Mouse (Mus musculus) kidney, adult 18-20 months (tissue): ENCODE measurements around the gene Arsb.
A peak's percentile ranks its signal among the peaks of the same experiment; 100 is the strongest.
"Not testable (repeated sequence)": the region's sequence is repeated elsewhere in the genome, so short reads cannot be mapped to it uniquely, and the experiment has no call there.

Experiments
- DNase-seq: peaks from one replicate; pipeline ENCODE4 v3.0.0; 2021

Gene Arsb

GRCm38 (mm10) chr13:93930561-93931340, 159.3 kb downstream of the Arsb start:
- DNase-seq = peak; percentile 26

- peak; percentile 87 for DNase-seq
These were observed 165.0 kb downstream of the Arsb start for GRCm38 (mm10) chr13:93936455-93936854.

GRCm38 (mm10) chr13:93938118-93938517, 166.7 kb downstream of the Arsb start:
- DNase-seq = no peak

- no peak for DNase-seq
These were observed 168.1 kb downstream of the Arsb start for GRCm38 (mm10) chr13:93939363-93940127.

GRCm38 (mm10) chr13:93940742-93941531, 169.5 kb downstream of the Arsb start:
- DNase-seq = no peak

GRCm38 (mm10) chr13:93950996-93951395, 179.6 kb downstream of the Arsb start:
- DNase-seq = no peak

- DNase-seq = no peak
These were observed 180.1 kb downstream of the Arsb start for GRCm38 (mm10) chr13:93951555-93951954.

GRCm38 (mm10) chr13:93952466-93952865, 181.0 kb downstream of the Arsb start:
- DNase-seq = no peak

GRCm38 (mm10) chr13:93957907-93958306, 186.5 kb downstream of the Arsb start:
- no peak for DNase-seq

GRCm38 (mm10) chr13:93966271-93966670, 194.8 kb downstream of the Arsb start:
- no peak for DNase-seq

- no peak for DNase-seq
These were observed 195.7 kb downstream of the Arsb start for GRCm38 (mm10) chr13:93967138-93967537.

GRCm38 (mm10) chr13:93970115-93970514, 198.7 kb downstream of the Arsb start:
- DNase-seq = no peak

- DNase-seq = no peak
These were observed 201.0 kb downstream of the Arsb start for GRCm38 (mm10) chr13:93972423-93972822.

- no peak for DNase-seq
These were observed 204.2 kb downstream of the Arsb start for GRCm38 (mm10) chr13:93975668-93976067.

GRCm38 (mm10) chr13:93976897-93977530, 205.6 kb downstream of the Arsb start:
- DNase-seq = no peak

GRCm38 (mm10) chr13:93978703-93979495, 207.5 kb downstream of the Arsb start:
- DNase-seq = no peak

- DNase-seq = no peak
These were observed 208.3 kb downstream of the Arsb start for GRCm38 (mm10) chr13:93979754-93980153.

- DNase-seq = no peak
These were observed 213.1 kb downstream of the Arsb start for GRCm38 (mm10) chr13:93984521-93984920.

GRCm38 (mm10) chr13:93985181-93985580, 213.8 kb downstream of the Arsb start:
- DNase-seq = no peak

GRCm38 (mm10) chr13:93985750-93986149, 214.3 kb downstream of the Arsb start:
- not testable (repeated sequence) for DNase-seq

GRCm38 (mm10) chr13:93987611-93988010, 216.2 kb downstream of the Arsb start:
- DNase-seq = no peak

GRCm38 (mm10) chr13:93989208-93989607, 217.8 kb downstream of the Arsb start:
- no peak for DNase-seq
